Mouse (Mus musculus) lung, adult 2 months (tissue): ENCODE measurements around the gene Samd5.

Source experiments
- CTCF ChIP-seq: fragments of 200-500 bp; IDR thresholded peaks from 2 replicates; pipeline ENCODE4 v1.5.1; 2011; ENCODE audit warnings: mild to moderate bottlenecking, low read length, control low read depth; ENCODE audit not compliant: insufficient read depth
- POLR2A ChIP-seq: fragments of 200-500 bp; IDR thresholded peaks from 2 replicates; pipeline ENCODE4 v1.6.1; 2011; ENCODE audit warnings: low read depth, mild to moderate bottlenecking, control low read depth, low read length, borderline replicate concordance; ENCODE audit errors: extremely low read depth

GRCm38 (mm10) chr10:9640678-9641077, 34.3 kb downstream of the Samd5 start:
- TF ChIP-seq CTCF (no peak), POLR2A (no peak)
